Mouse (Mus musculus) small intestine, adult 2 months (tissue): ENCODE results near the gene Exoc3l2.

Experiments used
- CTCF ChIP-seq: fragments of 200-500 bp; IDR thresholded peaks from 2 replicates; pipeline ENCODE4 v1.5.1; 2012; ENCODE audit warnings: low read depth, mild to moderate bottlenecking, control low read depth, inconsistent platforms, low read length, moderate library complexity, mixed read lengths; ENCODE audit not compliant: insufficient replicate concordance, insufficient read length; ENCODE audit errors: extremely low read depth
- POLR2A ChIP-seq: fragments of 200-500 bp; IDR thresholded peaks from 2 replicates; pipeline ENCODE4 v1.6.1; 2012; ENCODE audit warnings: low read depth, mild to moderate bottlenecking, control low read depth, inconsistent platforms, low read length, moderate library complexity

DNA sequence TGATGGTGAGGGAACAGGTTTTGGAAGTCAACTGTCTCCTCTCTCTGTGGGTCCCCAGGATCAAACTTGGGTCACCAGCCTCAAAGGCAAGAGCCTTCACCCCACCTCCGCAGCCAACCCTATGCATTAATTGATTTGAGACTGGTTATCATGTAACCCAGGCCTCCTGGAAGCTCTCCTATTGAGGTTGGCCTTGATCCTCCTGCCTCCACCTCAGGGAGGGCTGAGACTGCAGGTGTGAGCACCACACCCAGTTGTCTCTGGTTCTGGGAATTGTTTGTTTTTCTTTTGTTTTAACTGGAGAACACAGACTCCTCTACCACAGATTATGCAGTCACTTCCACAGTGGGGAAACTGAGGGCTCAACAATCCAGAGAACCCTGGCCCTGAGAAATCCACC, 2.6 kb upstream of the Exoc3l2 start:
- TF ChIP-seq POLR2A = no peak
- TF ChIP-seq CTCF = no peak
